Mouse (Mus musculus): Measurements from ENCODE around the gene Rhoc. TPM values are rescaled to one million over a fixed set of nuclear protein-coding genes. Genes with fewer than 3 reads are reported as not detected.
A peak's percentile ranks its signal among the peaks of the same experiment; 100 is the strongest.
"Not testable (repeated sequence)": the region's sequence is repeated elsewhere in the genome, so short reads cannot be mapped to it uniquely, and the experiment has no call there.

The Rhoc gene
- 183 and 198 TPM in 2 replicates for polyA plus RNA-seq (2014; fragmentation: Nextera tagmentation; extraction: Ambion mirVana)

GRCm38 (mm10) chr3:104788075-104788474 is at the start of gene Rhoc:
Gene Rhoc (plus strand): TSS chr3:104788375.
- peak within 1 kb of the TSS; percentile 47 for H3K4me3 ChIP-seq (ENCODE audit: low read depth, low read length)
- peak within 1 kb of the TSS; percentile 89 for H3K4me2 ChIP-seq (ENCODE audit: low read depth, low read length)
- peak within 1 kb of the TSS; percentile 71 for H3K9ac ChIP-seq (ENCODE audit: low read depth, low read length)
- no peaks in the 10 kb centered on the region for H3K9me3 ChIP-seq (ENCODE audit: control insufficient read depth, low read length)
- peaks cover 15% of the 10 kb centered on the region for H3K36me3 ChIP-seq (ENCODE audit: control insufficient read depth, insufficient read depth, low read length)
- no peak for DNase-seq (ENCODE audit: low spot score)
- H3K27ac ChIP-seq (replicated peaks; ENCODE audit: low read depth, low read length): peak within 1 kb of the TSS; percentile 82
- peaks cover 27% of the 10 kb centered on the region for H3K4me1 ChIP-seq (ENCODE audit: control insufficient read depth, insufficient read depth, low read length)
- no peak for ATAC-seq (ENCODE audit: low read depth)
- WGBS: 31% methylated on average over 3 of the region's 3 CpGs
- peaks cover 9% of the 10 kb centered on the region for H3K27me3 ChIP-seq (replicated peaks; ENCODE audit: control insufficient read depth, insufficient read depth, low read length)

GRCm38 (mm10) chr3:104741954-104742353 is 46.2 kb upstream of the Rhoc start:
- H3K9ac ChIP-seq (ENCODE audit: low read depth, low read length): no peak overlapping the region
- no peaks in the 10 kb centered on the region for H3K27me3 ChIP-seq (replicated peaks; ENCODE audit: control insufficient read depth, insufficient read depth, low read length)
- no peak overlapping the region for H3K4me3 ChIP-seq (ENCODE audit: low read depth, low read length)
- no peak for DNase-seq (ENCODE audit: low spot score)
- H3K4me1 ChIP-seq (ENCODE audit: control insufficient read depth, insufficient read depth, low read length): no peaks in the 10 kb centered on the region
- no peaks in the 10 kb centered on the region for H3K36me3 ChIP-seq (ENCODE audit: control insufficient read depth, insufficient read depth, low read length)
- no peak overlapping the region for H3K4me2 ChIP-seq (ENCODE audit: low read depth, low read length)
- 89% methylated on average over 3 of the region's 3 CpGs for WGBS
- no peak overlapping the region for H3K27ac ChIP-seq (replicated peaks; ENCODE audit: low read depth, low read length)
- no peak for ATAC-seq (ENCODE audit: low read depth)
- no peaks in the 10 kb centered on the region for H3K9me3 ChIP-seq (ENCODE audit: control insufficient read depth, low read length)

GRCm38 (mm10) chr3:104743161-104743560 is 45.0 kb upstream of the Rhoc start:
- H3K9me3 ChIP-seq (ENCODE audit: control insufficient read depth, low read length): no peaks in the 10 kb centered on the region
- no peaks in the 10 kb centered on the region for H3K27me3 ChIP-seq (replicated peaks; ENCODE audit: control insufficient read depth, insufficient read depth, low read length)
- H3K27ac ChIP-seq (replicated peaks; ENCODE audit: low read depth, low read length): no peak overlapping the region
- no peak for ATAC-seq (ENCODE audit: low read depth)
- H3K4me3 ChIP-seq (ENCODE audit: low read depth, low read length): no peak overlapping the region
- no peak overlapping the region for H3K9ac ChIP-seq (ENCODE audit: low read depth, low read length)
- 25% methylated on average over 1 of the region's 1 CpGs for WGBS
- H3K36me3 ChIP-seq (ENCODE audit: control insufficient read depth, insufficient read depth, low read length): no peaks in the 10 kb centered on the region
- H3K4me2 ChIP-seq (ENCODE audit: low read depth, low read length): no peak overlapping the region
- DNase-seq (ENCODE audit: low spot score): peak; percentile 10
- H3K4me1 ChIP-seq (ENCODE audit: control insufficient read depth, insufficient read depth, low read length): no peaks in the 10 kb centered on the region

GRCm38 (mm10) chr3:104743864-104744263 is 44.3 kb upstream of the Rhoc start:
- Histone ChIP-seq H3K27ac (replicated peaks; ENCODE audit: low read depth, low read length) (no peak overlapping the region), H3K27me3 (replicated peaks; ENCODE audit: control insufficient read depth, insufficient read depth, low read length) (no peaks in the 10 kb centered on the region), H3K4me3 (ENCODE audit: low read depth, low read length) (no peak overlapping the region), H3K36me3 (ENCODE audit: control insufficient read depth, insufficient read depth, low read length) (no peaks in the 10 kb centered on the region), H3K4me1 (ENCODE audit: control insufficient read depth, insufficient read depth, low read length) (no peaks in the 10 kb centered on the region), H3K4me2 (ENCODE audit: low read depth, low read length) (no peak overlapping the region), H3K9ac (ENCODE audit: low read depth, low read length) (no peak overlapping the region), H3K9me3 (ENCODE audit: control insufficient read depth, low read length) (no peaks in the 10 kb centered on the region)
- DNase-seq (ENCODE audit: low spot score) (no peak), ATAC-seq (ENCODE audit: low read depth) (no peak)
- WGBS: 79% methylated on average over 1 of the region's 1 CpGs

- H3K9ac ChIP-seq (ENCODE audit: low read depth, low read length); H3K27ac ChIP-seq (replicated peaks; ENCODE audit: low read depth, low read length); H3K36me3 ChIP-seq (ENCODE audit: control insufficient read depth, insufficient read depth, low read length); H3K9me3 ChIP-seq (ENCODE audit: control insufficient read depth, low read length); H3K4me1 ChIP-seq (ENCODE audit: control insufficient read depth, insufficient read depth, low read length); H3K27me3 ChIP-seq (replicated peaks; ENCODE audit: control insufficient read depth, insufficient read depth, low read length); H3K4me3 ChIP-seq (ENCODE audit: low read depth, low read length); DNase-seq (ENCODE audit: low spot score); ATAC-seq (ENCODE audit: low read depth): not testable (repeated sequence)
- peak overlapping the region; percentile 35 for H3K4me2 ChIP-seq (ENCODE audit: low read depth, low read length)
- WGBS: 16% methylated on average over 21 of the region's 25 CpGs
These were observed 35.3 kb upstream of the Rhoc start for GRCm38 (mm10) chr3:104752845-104753244.

GRCm38 (mm10) chr3:104758406-104758805 is 29.8 kb upstream of the Rhoc start:
- 0 out of 2 replicates have a peak, but pooled peaks cover 3% of the 10 kb centered on the region for H3K27me3 ChIP-seq (replicated peaks; ENCODE audit: control insufficient read depth, insufficient read depth, low read length)
- peaks cover 8% of the 10 kb centered on the region; the same call in 1 of the 2 replicates for H3K4me1 ChIP-seq (ENCODE audit: control insufficient read depth, insufficient read depth, low read length)
- peak; percentile 87 for ATAC-seq (ENCODE audit: low read depth)
- no peak overlapping the region for H3K27ac ChIP-seq (replicated peaks; ENCODE audit: low read depth, low read length)
- H3K9ac ChIP-seq (ENCODE audit: low read depth, low read length): peak overlapping the region; percentile 62
- peak overlapping the region; percentile 69 for H3K4me2 ChIP-seq (ENCODE audit: low read depth, low read length)
- peak overlapping the region; percentile 33 for H3K4me3 ChIP-seq (ENCODE audit: low read depth, low read length)
- DNase-seq (ENCODE audit: low spot score): peak; percentile 89
- WGBS: 3% methylated on average over 19 of the region's 27 CpGs
- no peaks in the 10 kb centered on the region for H3K36me3 ChIP-seq (ENCODE audit: control insufficient read depth, insufficient read depth, low read length)
- no peaks in the 10 kb centered on the region for H3K9me3 ChIP-seq (ENCODE audit: control insufficient read depth, low read length)

- H3K4me1 ChIP-seq (ENCODE audit: control insufficient read depth, insufficient read depth, low read length): peaks cover 8% of the 10 kb centered on the region; the same call in 1 of the 2 replicates
- peak overlapping the region; percentile 62 for H3K9ac ChIP-seq (ENCODE audit: low read depth, low read length)
- 0 out of 2 replicates have a peak, but pooled peaks cover 3% of the 10 kb centered on the region for H3K27me3 ChIP-seq (replicated peaks; ENCODE audit: control insufficient read depth, insufficient read depth, low read length)
- DNase-seq (ENCODE audit: low spot score) (no peak), ATAC-seq (ENCODE audit: low read depth) (no peak)
- peak overlapping the region; percentile 69 for H3K4me2 ChIP-seq (ENCODE audit: low read depth, low read length)
- no peaks in the 10 kb centered on the region for H3K9me3 ChIP-seq (ENCODE audit: control insufficient read depth, low read length)
- H3K36me3 ChIP-seq (ENCODE audit: control insufficient read depth, insufficient read depth, low read length): no peaks in the 10 kb centered on the region
- H3K4me3 ChIP-seq (ENCODE audit: low read depth, low read length): peak overlapping the region; percentile 33
- WGBS: 11% methylated on average over 5 of the region's 5 CpGs
- H3K27ac ChIP-seq (replicated peaks; ENCODE audit: low read depth, low read length): no peak overlapping the region
These were observed 29.3 kb upstream of the Rhoc start for GRCm38 (mm10) chr3:104758869-104759268.

GRCm38 (mm10) chr3:104762103-104762863 is 25.9 kb upstream of the Rhoc start:
- ATAC-seq (ENCODE audit: low read depth); H3K4me1 ChIP-seq (ENCODE audit: control insufficient read depth, insufficient read depth, low read length); H3K9ac ChIP-seq (ENCODE audit: low read depth, low read length); H3K4me3 ChIP-seq (ENCODE audit: low read depth, low read length); H3K4me2 ChIP-seq (ENCODE audit: low read depth, low read length); H3K27ac ChIP-seq (replicated peaks; ENCODE audit: low read depth, low read length); H3K36me3 ChIP-seq (ENCODE audit: control insufficient read depth, insufficient read depth, low read length); H3K9me3 ChIP-seq (ENCODE audit: control insufficient read depth, low read length); H3K27me3 ChIP-seq (replicated peaks; ENCODE audit: control insufficient read depth, insufficient read depth, low read length); DNase-seq (ENCODE audit: low spot score): not testable (repeated sequence)
- WGBS: 31% methylated on average over 19 of the region's 20 CpGs

GRCm38 (mm10) chr3:104765021-104765420 is 23.2 kb upstream of the Rhoc start:
- no peak for DNase-seq (ENCODE audit: low spot score)
- Histone ChIP-seq H3K27me3 (replicated peaks; ENCODE audit: control insufficient read depth, insufficient read depth, low read length) (no peaks in the 10 kb centered on the region), H3K4me2 (ENCODE audit: low read depth, low read length) (no peak overlapping the region), H3K4me3 (ENCODE audit: low read depth, low read length) (no peak overlapping the region), H3K36me3 (ENCODE audit: control insufficient read depth, insufficient read depth, low read length) (no peaks in the 10 kb centered on the region), H3K9ac (ENCODE audit: low read depth, low read length) (no peak overlapping the region), H3K27ac (replicated peaks; ENCODE audit: low read depth, low read length) (no peak overlapping the region), H3K4me1 (ENCODE audit: control insufficient read depth, insufficient read depth, low read length) (no peaks in the 10 kb centered on the region), H3K9me3 (ENCODE audit: control insufficient read depth, low read length) (no peaks in the 10 kb centered on the region)
- WGBS: 28% methylated on average over 4 of the region's 4 CpGs
- ATAC-seq (ENCODE audit: low read depth): no peak
